Mouse (Mus musculus) left cerebral cortex, adult 2 months (tissue): Measurements from ENCODE around the gene Vmn1r229. TPM values are rescaled to one million over a fixed set of nuclear protein-coding genes. Genes with fewer than 3 reads are reported as not detected.

ENCODE experiments used
- DNase-seq, 2 experiments: peaks; one replicate each; pipeline ENCODE4 v3.0.0; 2021 to 2022; ENCODE audit warnings: low spot score in 2 of 2, mixed read lengths in 1 of 2; ENCODE audit errors: extremely low spot score in 1 of 2
- H3K27ac ChIP-seq: fragments of 200-600 bp; 2 replicates; pipeline ENCODE4 v1.8.1; 2022
- H3K4me3 ChIP-seq: fragments of 200-600 bp; 2 replicates; pipeline ENCODE4 v1.8.1; 2022
- CTCF ChIP-seq: fragments of 200-600 bp; IDR thresholded peaks from 2 replicates; pipeline ENCODE4 v1.8.1; 2022; ENCODE audit warnings: antibody characterized with exemption, mild to moderate bottlenecking, moderate library complexity
- intact Hi-C: fragments of 180-260 bp; cut with DNase I; formaldehyde crosslinking; loops from one replicate; pipeline ENCODE4 v1.15.1; 2025
- long read RNA-seq, 2 experiments: library from polyadenylated mRNA; stranded (forward); transcript quantifications; one replicate each; pipeline ENCODE4 v2.0.0; 2021; ENCODE audit warnings: borderline mapping rate in 2 of 2
- total RNA-seq, 2 experiments: library from RNA; stranded (reverse); gene quantifications; 2 replicates each; pipeline ENCODE4 v1.2.3; 2021

Vmn1r229 gene
- under 1 TPM; 0.05 to 0.14 TPM for total RNA-seq
- long read RNA-seq, experiment 1: 0 reads
- long read RNA-seq, experiment 2: 0 reads

DNA sequence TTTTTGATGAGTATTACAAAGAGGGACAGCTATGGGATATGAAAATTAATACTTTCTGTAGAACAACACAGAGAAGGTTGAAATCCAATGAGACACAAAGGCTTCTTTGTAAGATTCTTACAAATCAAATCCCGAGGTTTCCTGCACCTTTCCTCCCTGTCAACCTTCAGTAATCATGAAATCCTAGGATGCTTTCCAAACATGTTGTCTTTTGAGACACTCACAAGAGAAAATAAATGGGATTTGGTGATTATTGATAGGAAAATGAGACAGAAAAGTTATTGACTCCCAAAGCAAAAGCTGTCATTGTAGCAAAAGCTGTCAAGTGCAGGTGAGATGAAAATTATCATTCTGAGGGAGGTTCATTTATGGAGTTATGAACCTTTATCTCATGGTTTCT, at the start of gene Vmn1r229:
TSS of gene Vmn1r229 (plus strand) at position 301 of the 400 bp plus-strand sequence.
- Histone ChIP-seq H3K27ac (no peak within 1 kb of the TSS), H3K4me3 (no peak within 1 kb of the TSS)
- intact Hi-C loops: no loop called here
- TF ChIP-seq CTCF: no peak
- DNase-seq: no peak

DNA sequence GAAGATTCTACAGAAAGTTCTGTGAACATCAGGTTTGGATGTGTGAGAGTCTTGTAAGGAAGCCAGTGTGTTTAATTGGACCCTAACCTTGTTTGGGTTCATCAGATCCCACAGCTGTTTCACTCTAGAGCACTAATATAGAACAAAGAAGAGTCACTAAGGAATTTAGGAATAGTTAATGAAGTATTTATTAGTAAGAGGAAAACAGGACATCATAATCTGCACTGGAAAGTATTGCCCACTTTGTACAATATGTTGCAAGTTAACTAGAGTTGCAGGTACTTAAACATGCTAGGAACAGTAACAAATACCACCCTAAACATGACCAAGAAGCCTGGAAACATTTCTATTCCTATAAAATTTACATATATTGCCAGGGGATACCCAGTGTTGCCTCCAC, 25.3 kb upstream of the Vmn1r229 start, which contains the start of gene Vmn1r228:
TSS of gene Vmn1r228 (minus strand) at position 101 of the 400 bp plus-strand sequence.
- Histone ChIP-seq H3K27ac (no peak within 1 kb of the TSS), H3K4me3 (no peak within 1 kb of the TSS)
- intact Hi-C loops: no loop called here
- no peak for TF ChIP-seq CTCF
- no peak for DNase-seq

DNA sequence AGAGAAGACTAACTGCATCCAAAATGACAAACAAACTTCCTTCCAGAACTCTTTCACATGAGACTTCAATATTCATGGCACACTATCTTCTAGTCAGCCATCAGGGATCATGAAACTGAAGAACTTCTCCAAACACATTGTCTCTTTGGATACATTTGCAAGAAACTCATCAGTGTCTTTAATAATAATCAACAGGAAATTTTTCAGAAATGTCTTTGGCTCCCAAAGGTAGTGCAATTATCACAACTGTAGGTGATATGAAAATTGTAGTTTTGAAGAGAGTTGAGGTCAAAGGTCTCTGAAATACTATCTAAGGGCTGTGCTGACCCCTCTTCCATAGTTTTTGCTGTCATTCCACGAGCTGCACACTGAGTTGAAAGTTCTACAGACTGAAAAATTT, 28.8 kb downstream of the Vmn1r229 start, which contains the start of gene Vmn1r230:
TSS of gene Vmn1r230 (plus strand) at position 301 of the 400 bp plus-strand sequence.
- intact Hi-C loops: no loop called here
- no peak within 1 kb of the TSS for H3K4me3 ChIP-seq
- no peak for TF ChIP-seq CTCF
- H3K27ac ChIP-seq: no peak within 1 kb of the TSS
- DNase-seq: no peak

Other genes starting within 250 kb of the Vmn1r229 start
- not detected for gene Vmn2r109, start 246.8 kb upstream of the Vmn1r229 start, total RNA-seq
- not detected for gene Vmn2r110, start 215.1 kb upstream of the Vmn1r229 start, total RNA-seq
- gene Fpr-rs3, start 186.7 kb upstream of the Vmn1r229 start, total RNA-seq: not detected
- gene Vmn1r226, start 128.7 kb upstream of the Vmn1r229 start, total RNA-seq: not detected
- gene Vmn1r227, start 81.7 kb upstream of the Vmn1r229 start, total RNA-seq: not detected
- not detected for gene Vmn1r228, start 25.4 kb upstream of the Vmn1r229 start, total RNA-seq
- gene Vmn1r230, start 28.9 kb downstream of the Vmn1r229 start, total RNA-seq: not detected
- gene Vmn1r231, start 93.5 kb downstream of the Vmn1r229 start, total RNA-seq: not detected
- gene Vmn1r232, start 108.2 kb downstream of the Vmn1r229 start, total RNA-seq: not detected
- 100 to 1,000 TPM; 537 to 542 TPM for gene Ppp2r1a, start 133.8 kb downstream of the Vmn1r229 start, total RNA-seq
- not detected for gene Vmn1r233, start 184.9 kb downstream of the Vmn1r229 start, total RNA-seq
- gene Zfp160, start 197.3 kb downstream of the Vmn1r229 start, total RNA-seq: 10 to 100 TPM; 19.7 to 22.4 TPM